Comparison of ENCODE assay signal across 2 mouse cellular contexts in genomic region chr16:31319723-31320122, GRCm38 (mm10). TPM values are rescaled to one million over a fixed set of nuclear protein-coding genes. Genes with fewer than 3 reads are reported as not detected.
"Had no signal": no experiment of that assay in that cellular context is flagged by ENCODE, and none has a peak within 500 bp of the region (broad histone marks: within the 10 kb centered on the region; RNA-seq: fewer than 3 reads in every experiment).

No protein-coding gene starts in this region.

RNA-seq across cellular contexts. Expression of gene Apod, which starts 5.1 kb away (rescaled TPM):
- total RNA-seq: monocyte, adult 5-6 weeks had no signal
- polyA plus RNA-seq: liver, embryonic 12.5 days had no signal
